Mouse (Mus musculus) limb, embryonic 12.5 days (tissue): Measurements from ENCODE around the gene Kpna6. TPM values are rescaled to one million over a fixed set of nuclear protein-coding genes. Genes with fewer than 3 reads are reported as not detected.
"Not testable (repeated sequence)": the region's sequence is repeated elsewhere in the genome, so short reads cannot be mapped to it uniquely, and the experiment has no call there.

ENCODE experiments used
- ATAC-seq: fragments of 200-750 bp; cut with Nextera tagmentation; 2 replicates; pipeline ENCODE4 v1.8.0; 2017; ENCODE audit warnings: low read depth, moderate TSS enrichment; ENCODE audit not compliant: insufficient number of reproducible peaks, insufficient read depth, low FRiP score, low TSS enrichment
- H3K27ac ChIP-seq: fragments of 300-500 bp; sonication (generic); 2 replicates; pipeline ENCODE4 v1.5.1; 2016; ENCODE audit warnings: mild to moderate bottlenecking, moderate library complexity
- H3K27me3 ChIP-seq: fragments of 300-500 bp; sonication (generic); 2 replicates; pipeline ENCODE4 v1.6.1; 2016; ENCODE audit warnings: mild to moderate bottlenecking, moderate library complexity
- H3K36me3 ChIP-seq: fragments of 300-500 bp; sonication (generic); 2 replicates; pipeline ENCODE4 v1.6.1; 2016; ENCODE audit warnings: mild to moderate bottlenecking, moderate library complexity
- H3K4me1 ChIP-seq: fragments of 300-500 bp; sonication (generic); replicated peaks from 2 replicates; pipeline ENCODE4 v1.6.1; 2016
- H3K4me2 ChIP-seq: fragments of 300-500 bp; sonication (generic); 2 replicates; pipeline ENCODE4 v1.6.1; 2016; ENCODE audit warnings: mild to moderate bottlenecking, moderate library complexity
- H3K4me3 ChIP-seq: fragments of 300-500 bp; sonication (generic); replicated peaks from 2 replicates; pipeline ENCODE4 v1.5.1; 2016; ENCODE audit warnings: mild to moderate bottlenecking
- H3K9ac ChIP-seq: fragments of 300-500 bp; sonication (generic); replicated peaks from 2 replicates; pipeline ENCODE4 v1.6.1; 2016; ENCODE audit warnings: mild to moderate bottlenecking, moderate library complexity
- H3K9me3 ChIP-seq: fragments of 300-500 bp; sonication (generic); 2 replicates; pipeline ENCODE4 v1.6.1; 2016; ENCODE audit warnings: mild to moderate bottlenecking, moderate library complexity
- WGBS: fragments of 180-500 bp; shearing (Covaris S2); methylation state at CpG from one replicate; pipeline ENCODE4 v1.1.7; 2016; 5-methylcytosine and 5-hydroxymethylcytosine counted together
- polyA plus RNA-seq: library from polyadenylated mRNA; unstranded; fragments of >200 nt; fragmentation: Nextera tagmentation; extraction: Ambion mirVana; gene quantifications from 2 replicates; pipeline ENCODE4 v1.2.1, GENCODE M21; 2016

Gene Kpna6
- 13.9 and 18.0 TPM in 2 replicates for polyA plus RNA-seq

GRCm38 (mm10) chr4:129672083-129672877 lies at the start of gene Kpna6:
TSS of gene Kpna6 (minus strand) at chr4:129672767.
- Histone ChIP-seq H3K27me3 (no peaks in the 10 kb centered on the region), H3K36me3 (peaks cover 34% of the 10 kb centered on the region), H3K27ac (peak within 1 kb of the TSS; percentile 95), H3K9me3 (no peaks in the 10 kb centered on the region), H3K4me1 (peaks cover 18% of the 10 kb centered on the region), H3K4me3 (peak within 1 kb of the TSS; percentile 99), H3K9ac (peak within 1 kb of the TSS; percentile 94), H3K4me2 (peak within 1 kb of the TSS; percentile 91)
- ATAC-seq = peak; percentile 90
- WGBS = under 1% methylated on average over 65 of the region's 65 CpGs

DNA sequence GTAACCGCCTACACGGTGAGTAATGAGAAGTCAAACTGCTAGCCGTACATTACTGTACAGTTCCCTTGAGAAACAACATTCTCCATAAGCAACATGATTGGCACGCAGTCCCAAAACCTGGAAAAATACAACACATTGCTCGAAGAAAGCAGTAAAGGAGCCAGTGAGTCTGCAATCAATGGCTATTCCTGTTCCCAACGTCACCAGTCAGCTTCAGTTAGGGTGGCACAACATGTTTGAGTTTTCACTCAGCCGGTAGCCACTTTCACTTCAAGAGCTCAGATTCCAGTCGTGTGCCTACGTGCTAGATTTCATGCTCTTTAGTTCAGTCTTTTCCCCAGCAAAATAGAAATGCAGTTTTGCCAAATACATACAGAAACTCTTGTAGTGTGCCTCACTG lies 43.7 kb upstream of the Kpna6 start:
- ATAC-seq = no peak
- Histone ChIP-seq H3K9ac (no peak overlapping the region), H3K4me1 (no peaks in the 10 kb centered on the region), H3K36me3 (peaks cover 86% of the 10 kb centered on the region), H3K4me3 (no peak overlapping the region), H3K4me2 (no peak overlapping the region), H3K27me3 (no peaks in the 10 kb centered on the region), H3K27ac (no peak overlapping the region), H3K9me3 (no peaks in the 10 kb centered on the region)
- WGBS = 88% methylated on average over 9 of the region's 9 CpGs

DNA sequence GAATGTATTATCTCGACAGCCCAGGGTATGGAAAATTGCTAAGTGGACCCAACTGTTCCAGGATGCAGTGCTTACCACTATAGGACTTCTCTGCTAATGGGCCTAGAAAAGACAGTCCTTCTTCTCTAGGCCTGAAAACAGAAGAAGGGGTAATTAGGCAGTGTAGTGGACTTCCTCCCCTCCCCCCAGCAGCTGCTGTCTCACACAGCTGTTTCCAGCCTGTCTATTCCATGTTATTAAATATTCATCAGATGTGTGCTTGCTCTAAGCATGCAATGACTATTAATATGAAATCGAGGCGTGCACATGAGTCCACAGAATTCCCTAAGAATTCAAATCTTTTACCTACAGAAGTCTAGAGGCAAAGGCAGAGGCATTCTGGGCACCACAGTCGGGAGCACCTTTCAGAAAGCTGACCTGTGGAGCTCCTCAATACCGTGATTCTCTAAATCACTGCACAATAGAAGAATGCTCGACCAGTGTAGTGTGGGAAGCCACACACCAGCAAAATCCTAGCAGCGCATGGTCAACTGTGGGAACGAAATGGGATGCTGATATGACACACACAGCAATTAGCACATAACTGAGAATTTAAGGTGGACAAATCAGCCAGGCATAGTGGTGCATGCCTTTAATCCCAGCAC lies 37.0 kb upstream of the Kpna6 start:
- H3K9ac ChIP-seq = no peak overlapping the region
- H3K4me3 ChIP-seq = no peak overlapping the region
- 90% methylated on average over 8 of the region's 8 CpGs for WGBS
- H3K27me3 ChIP-seq = no peaks in the 10 kb centered on the region
- H3K9me3 ChIP-seq = no peaks in the 10 kb centered on the region
- ATAC-seq = no peak
- no peaks in the 10 kb centered on the region for H3K4me1 ChIP-seq
- H3K36me3 ChIP-seq = peaks cover 98% of the 10 kb centered on the region
- H3K27ac ChIP-seq = no peak overlapping the region
- H3K4me2 ChIP-seq = no peak overlapping the region

DNA sequence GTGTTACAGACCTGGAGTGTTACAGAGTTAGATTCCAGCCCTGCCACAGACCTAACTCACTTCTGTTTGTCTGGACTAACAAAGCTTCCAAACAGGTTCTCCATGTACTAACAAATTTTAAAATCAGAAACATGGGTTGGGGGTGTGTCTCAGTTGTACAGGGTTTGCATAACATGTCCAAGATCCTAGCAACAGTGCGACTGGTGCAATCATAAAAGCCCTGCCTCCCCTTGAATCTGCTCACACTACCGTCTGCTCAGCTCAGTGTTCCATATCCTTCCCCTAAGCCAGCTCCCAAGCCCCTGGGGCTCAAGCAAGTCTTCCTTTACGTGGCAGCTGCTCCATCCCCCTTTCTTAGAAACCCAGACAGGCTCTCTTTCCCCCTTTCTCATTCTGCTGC lies 34.2 kb upstream of the Kpna6 start:
- H3K9me3 ChIP-seq = no peaks in the 10 kb centered on the region
- 0 out of 2 replicates have a peak overlapping the region, but pooled peaks have one; percentile 23 for H3K27ac ChIP-seq
- no peak overlapping the region for H3K4me2 ChIP-seq
- H3K27me3 ChIP-seq = no peaks in the 10 kb centered on the region
- H3K4me1 ChIP-seq = peaks cover 22% of the 10 kb centered on the region
- no peak for ATAC-seq
- peaks cover 98% of the 10 kb centered on the region for H3K36me3 ChIP-seq
- WGBS = 77% methylated on average over 3 of the region's 3 CpGs
- H3K4me3 ChIP-seq = no peak overlapping the region
- H3K9ac ChIP-seq = no peak overlapping the region

DNA sequence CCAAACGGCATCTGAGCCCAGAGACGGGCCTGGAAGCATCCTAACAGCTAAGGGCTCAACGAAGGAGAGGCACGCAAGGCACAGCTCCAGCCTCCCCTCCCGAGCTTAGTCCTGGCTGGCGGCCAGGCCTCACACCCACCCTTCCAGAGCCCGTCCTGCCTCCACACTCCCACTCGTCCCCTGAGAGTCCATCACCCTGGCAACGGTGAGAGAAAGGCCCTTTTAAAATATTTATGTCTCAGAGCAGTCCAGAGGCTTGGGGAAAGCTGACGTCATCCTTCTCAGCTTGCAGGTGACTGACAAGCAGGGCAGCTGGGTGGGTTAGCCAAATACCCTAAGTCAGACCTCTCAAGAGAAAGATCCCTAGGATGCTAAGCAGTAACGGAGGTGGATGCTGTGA lies 29.9 kb upstream of the Kpna6 start:
- H3K36me3 ChIP-seq = peaks cover 59% of the 10 kb centered on the region
- H3K9ac ChIP-seq = no peak overlapping the region
- H3K4me3 ChIP-seq = no peak overlapping the region
- H3K9me3 ChIP-seq = no peaks in the 10 kb centered on the region
- H3K27me3 ChIP-seq = no peaks in the 10 kb centered on the region
- peak overlapping the region; percentile 80 for H3K27ac ChIP-seq
- 22% methylated on average over 11 of the region's 11 CpGs for WGBS
- peak overlapping the region; percentile 15; the same call in 1 of the 2 replicates for H3K4me2 ChIP-seq
- H3K4me1 ChIP-seq = peaks cover 29% of the 10 kb centered on the region
- peak; percentile 80 for ATAC-seq

- H3K4me2 ChIP-seq = peak overlapping the region; percentile 15; the same call in 1 of the 2 replicates
- H3K36me3 ChIP-seq = peaks cover 52% of the 10 kb centered on the region
- WGBS = 60% methylated on average over 17 of the region's 17 CpGs
- peaks cover 34% of the 10 kb centered on the region for H3K4me1 ChIP-seq
- ATAC-seq = no peak
- no peaks in the 10 kb centered on the region for H3K9me3 ChIP-seq
- no peaks in the 10 kb centered on the region for H3K27me3 ChIP-seq
- no peak overlapping the region for H3K4me3 ChIP-seq
- no peak overlapping the region for H3K9ac ChIP-seq
- peak overlapping the region; percentile 80 for H3K27ac ChIP-seq
Observed at GRCm38 (mm10) chr4:129701503-129702377, 29.2 kb upstream of the Kpna6 start.

DNA sequence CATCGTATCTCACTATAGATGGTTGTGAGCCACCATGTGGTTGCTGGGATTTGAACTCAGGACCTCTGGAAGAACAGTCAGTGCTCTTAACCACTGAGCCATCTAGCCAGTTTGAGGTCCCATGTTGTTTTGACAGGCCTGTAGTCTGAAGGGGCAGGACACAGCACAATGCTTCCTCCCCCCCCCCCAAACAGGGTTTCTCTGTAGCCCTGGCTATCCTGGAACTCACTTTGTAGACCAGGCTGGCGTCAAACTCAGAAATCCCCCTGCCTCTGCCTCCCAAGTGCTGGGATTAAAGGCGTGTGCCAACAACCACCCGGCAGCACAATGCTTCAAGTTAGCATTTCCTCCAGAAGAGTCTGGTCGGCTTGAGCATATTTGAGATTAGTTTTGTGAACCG lies 28.1 kb upstream of the Kpna6 start:
- WGBS = 94% methylated on average over 6 of the region's 6 CpGs
- H3K4me3 ChIP-seq = not testable (repeated sequence)
- peaks cover 38% of the 10 kb centered on the region for H3K4me1 ChIP-seq

DNA sequence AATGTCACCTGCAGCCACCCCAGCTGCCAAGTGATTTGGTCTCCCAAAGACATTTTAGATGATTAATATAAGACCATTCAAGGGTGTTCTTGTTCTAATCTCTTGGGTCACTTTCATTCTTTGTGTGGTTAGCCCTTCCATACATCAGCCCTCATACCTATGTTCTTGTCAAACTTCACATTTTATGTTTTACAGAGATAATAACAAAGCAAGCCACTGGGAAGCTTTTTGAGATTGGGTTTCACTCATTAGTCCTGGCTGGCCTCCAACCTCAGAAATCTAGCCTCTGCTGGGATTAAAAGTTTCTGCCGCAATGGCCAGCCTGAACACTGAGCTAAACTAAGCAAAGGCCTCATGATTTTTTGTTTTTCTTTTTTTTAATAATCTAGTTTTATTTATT lies 27.6 kb upstream of the Kpna6 start:
- ATAC-seq = no peak
- Histone ChIP-seq H3K36me3 (peaks cover 37% of the 10 kb centered on the region), H3K9me3 (no peaks in the 10 kb centered on the region), H3K9ac (no peak overlapping the region), H3K27ac (no peak overlapping the region), H3K4me3 (no peak overlapping the region), H3K4me2 (no peak overlapping the region), H3K4me1 (peaks cover 42% of the 10 kb centered on the region), H3K27me3 (no peaks in the 10 kb centered on the region)
- WGBS = 74% methylated on average over 1 of the region's 1 CpGs

More for the DNA sequence above, 28.1 kb upstream of the Kpna6 start:
- not testable (repeated sequence) for H3K9me3 ChIP-seq, ATAC-seq, H3K27me3 ChIP-seq, H3K4me2 ChIP-seq, H3K27ac ChIP-seq, H3K9ac ChIP-seq
- peaks cover 41% of the 10 kb centered on the region for H3K36me3 ChIP-seq

DNA sequence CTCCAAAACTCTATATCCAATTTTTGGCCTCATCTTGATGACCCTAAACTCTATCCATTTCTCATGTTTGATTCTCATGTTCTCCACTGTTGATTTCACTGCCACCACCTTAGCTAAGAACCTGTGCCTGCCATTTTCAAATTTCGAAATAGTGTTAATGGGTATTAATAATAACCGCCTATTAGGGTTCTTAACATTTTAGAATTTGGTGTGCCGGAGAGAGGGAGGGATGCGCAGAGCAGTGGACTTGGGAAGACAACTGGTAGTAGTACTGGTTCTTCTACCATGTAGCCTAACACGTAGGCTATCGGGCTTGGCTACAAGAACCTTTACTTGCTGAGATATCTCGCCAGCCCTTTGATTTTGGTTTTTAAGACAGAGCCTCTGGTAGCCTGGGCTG lies 24.6 kb upstream of the Kpna6 start:
- peaks cover 26% of the 10 kb centered on the region for H3K4me1 ChIP-seq
- peak overlapping the region; percentile 67 for H3K4me3 ChIP-seq
- H3K9me3 ChIP-seq = no peaks in the 10 kb centered on the region
- H3K27ac ChIP-seq = peak overlapping the region; percentile 96
- peaks cover 28% of the 10 kb centered on the region for H3K36me3 ChIP-seq
- H3K27me3 ChIP-seq = no peaks in the 10 kb centered on the region
- WGBS = 85% methylated on average over 7 of the region's 7 CpGs
- peak overlapping the region; percentile 80; the same call in 1 of the 2 replicates for H3K9ac ChIP-seq
- H3K4me2 ChIP-seq = peak overlapping the region; percentile 70
- ATAC-seq = no peak

DNA sequence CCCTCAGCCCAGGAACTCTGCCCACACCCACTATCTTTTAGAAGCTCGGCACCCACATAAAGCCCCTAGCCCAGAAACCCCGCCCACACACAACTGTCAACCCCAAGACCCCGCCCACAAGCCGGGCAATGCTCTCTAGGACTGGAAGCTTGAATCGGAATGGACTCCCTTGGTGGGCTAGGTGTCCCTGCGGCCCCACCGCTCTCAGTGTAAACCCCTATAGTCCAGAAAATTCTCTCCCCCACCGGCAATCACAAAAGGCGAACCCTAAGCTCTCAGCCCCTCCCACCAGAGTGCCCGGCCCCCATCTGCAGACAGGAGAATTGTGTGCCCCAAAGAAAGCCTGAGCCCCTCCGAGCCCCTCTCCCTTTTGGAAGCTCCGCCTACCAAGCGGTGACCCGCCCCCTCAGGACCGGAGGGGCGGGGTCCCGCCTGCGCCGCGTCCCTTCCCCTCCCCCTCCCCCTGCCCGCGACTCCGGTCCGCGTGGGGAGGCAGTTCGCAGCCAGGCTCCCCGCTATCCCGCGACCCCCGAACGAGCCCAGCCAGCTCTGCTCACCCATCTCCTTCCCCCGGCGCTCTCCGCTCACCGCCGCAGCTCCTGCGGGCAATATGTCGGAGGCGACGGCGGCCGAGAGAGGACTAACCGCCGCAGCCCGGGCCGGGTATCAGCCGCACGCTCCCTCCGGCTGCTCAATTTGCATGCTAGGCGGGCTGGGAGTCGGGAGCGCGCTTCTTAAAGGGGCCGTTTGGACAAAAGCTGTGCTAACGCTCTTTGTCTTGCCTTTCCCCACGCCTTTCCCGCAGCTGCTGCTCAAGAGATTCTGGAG lies 23.8 kb upstream of the Kpna6 start, which contains the start of gene Tmem39b:
Gene Tmem39b, minus strand, starts transcription at position 681 of the 828 bp plus-strand sequence.
- peak within 1 kb of the TSS; percentile 80 for H3K9ac ChIP-seq
- ATAC-seq = peak; percentile 85
- under 1% methylated on average over 48 of the region's 57 CpGs for WGBS
- no peaks in the 10 kb centered on the region for H3K27me3 ChIP-seq
- no peaks in the 10 kb centered on the region for H3K9me3 ChIP-seq
- peak within 1 kb of the TSS; percentile 96 for H3K27ac ChIP-seq
- peak within 1 kb of the TSS; percentile 67 for H3K4me3 ChIP-seq
- H3K4me2 ChIP-seq = peak within 1 kb of the TSS; percentile 70
- H3K4me1 ChIP-seq = peaks cover 18% of the 10 kb centered on the region
- peaks cover 28% of the 10 kb centered on the region for H3K36me3 ChIP-seq
